Comparison of ENCODE assay signal across 42 mouse cellular contexts in the genomic region with DNA sequence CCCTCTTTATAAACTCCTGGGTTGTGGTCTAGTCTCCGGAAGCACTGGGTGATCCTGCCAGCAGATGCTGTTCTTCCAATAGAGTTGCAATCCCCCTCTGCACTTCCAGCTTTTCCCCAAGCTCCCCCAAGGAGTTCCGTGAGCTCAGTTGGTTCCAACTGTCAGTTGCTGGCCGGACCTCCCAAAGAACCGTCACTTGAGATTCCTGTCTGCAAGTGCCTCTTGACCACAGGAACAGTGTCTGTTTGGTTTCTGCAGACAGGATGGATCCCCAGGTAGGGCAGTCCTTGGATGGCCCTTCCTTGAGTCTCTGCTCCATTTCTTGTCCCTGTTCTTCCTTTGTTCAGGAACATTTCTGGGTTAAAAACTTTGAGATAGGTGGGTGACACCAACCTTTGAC. TPM values are rescaled to one million over a fixed set of nuclear protein-coding genes. Genes with fewer than 3 reads are reported as not detected.
"Had no signal": no experiment of that assay in that cellular context is flagged by ENCODE, and none has a peak within 500 bp of the region (broad histone marks: within the 10 kb centered on the region; RNA-seq: fewer than 3 reads in every experiment).

A gene (minus strand): TSS at position 101 of the 400 bp plus-strand sequence.

- H3K9me3 ChIP-seq: heart, embryonic 10.5 days; heart, embryonic 12.5 days; heart, embryonic 13.5 days; heart, embryonic 15.5 days; hindbrain, embryonic 10.5 days; hindbrain, embryonic 12.5 days; hindbrain, embryonic 13.5 days; hindbrain, embryonic 15.5 days; intestine, embryonic 15.5 days; kidney, embryonic 15.5 days had no signal

- H3K27me3 ChIP-seq: heart, embryonic 12.5 days; heart, embryonic 13.5 days; heart, embryonic 15.5 days; hindbrain, embryonic 12.5 days; hindbrain, embryonic 13.5 days; hindbrain, embryonic 15.5 days; intestine, embryonic 15.5 days; kidney, embryonic 15.5 days had no signal

- H3K4me2 ChIP-seq: heart, embryonic 11.5 days; heart, embryonic 12.5 days; heart, embryonic 13.5 days; heart, embryonic 15.5 days; hindbrain, embryonic 12.5 days; hindbrain, embryonic 13.5 days; hindbrain, embryonic 14.5 days; hindbrain, embryonic 15.5 days; intestine, embryonic 15.5 days; kidney, embryonic 15.5 days had no signal

- H3K27ac ChIP-seq: heart, embryonic 10.5 days; heart, embryonic 13.5 days; heart, embryonic 15.5 days; hindbrain, embryonic 10.5 days; hindbrain, embryonic 12.5 days; hindbrain, embryonic 13.5 days; hindbrain, embryonic 14.5 days; hindbrain, embryonic 15.5 days; hindbrain, postnatal 0 days; intestine, embryonic 15.5 days; kidney, embryonic 15.5 days; kidney, postnatal 0 days; layer of hippocampus, adult 2 months had no signal

- H3K4me1 ChIP-seq: heart, embryonic 10.5 days; heart, embryonic 12.5 days; heart, embryonic 13.5 days; heart, embryonic 15.5 days; hindbrain, embryonic 10.5 days; hindbrain, embryonic 12.5 days; hindbrain, embryonic 13.5 days; hindbrain, embryonic 15.5 days; intestine, embryonic 15.5 days; kidney, embryonic 15.5 days had no signal

- H3K36me3 ChIP-seq: heart, embryonic 10.5 days; heart, embryonic 12.5 days; heart, embryonic 13.5 days; heart, embryonic 15.5 days; hindbrain, embryonic 10.5 days; hindbrain, embryonic 12.5 days; hindbrain, embryonic 13.5 days; hindbrain, embryonic 15.5 days; intestine, embryonic 15.5 days; kidney, embryonic 15.5 days had no signal

- ATAC-seq: hindbrain, embryonic 16.5 days; hindbrain, postnatal 0 days; inflammation-experienced regulatory T-cells, adult 6 months; intestine, embryonic 15.5 days; intestine, postnatal 0 days had no signal

- H3K9ac ChIP-seq: heart, embryonic 12.5 days; heart, embryonic 13.5 days; heart, embryonic 15.5 days; hindbrain, embryonic 12.5 days; hindbrain, embryonic 13.5 days; hindbrain, embryonic 14.5 days; hindbrain, embryonic 15.5 days; intestine, embryonic 15.5 days; kidney, embryonic 15.5 days had no signal

- H3K4me3 ChIP-seq: heart, embryonic 10.5 days; heart, embryonic 12.5 days; heart, embryonic 13.5 days; heart, embryonic 15.5 days; hindbrain, embryonic 10.5 days; hindbrain, embryonic 12.5 days; hindbrain, embryonic 13.5 days; hindbrain, embryonic 15.5 days; intestine, embryonic 15.5 days; kidney, embryonic 15.5 days; layer of hippocampus, adult 2 months had no signal

- DNase-seq: heart, postnatal 10 days; heart, postnatal 14 days; heart, postnatal 36 days; heart, postnatal 4 days; kidney, adult 11 months; kidney, adult 18-20 months; kidney, adult 2 months; kidney, adult 8-10 months; kidney, adult 9 months; kidney, postnatal 10 days; kidney, postnatal 14 days; kidney, postnatal 25 days; kidney, postnatal 36 days; kidney, postnatal 4 days; layer of hippocampus, adult 9-11 months; layer of hippocampus, postnatal 36 days had no signal

RNA-seq across cellular contexts. Expression of the gene that starts here (rescaled TPM):
- polyA plus RNA-seq: heart, embryonic 10.5 days; heart, embryonic 11.5 days; heart, embryonic 12.5 days; heart, embryonic 13.5 days; heart, embryonic 14.5 days; heart, embryonic 15.5 days; heart, embryonic 16.5 days; heart, postnatal 0 days; hindbrain, embryonic 10.5 days; hindbrain, embryonic 11.5 days; hindbrain, embryonic 12.5 days; hindbrain, embryonic 13.5 days; hindbrain, embryonic 14.5 days; hindbrain, embryonic 15.5 days; hindbrain, embryonic 16.5 days; hindbrain, postnatal 0 days; inflammation-experienced regulatory T-cells, adult 6 months; intestine, embryonic 14.5 days; intestine, embryonic 15.5 days; intestine, postnatal 0 days; kidney, adult 2 months; kidney, embryonic 14.5 days; kidney, embryonic 15.5 days; kidney, embryonic 16.5 days; kidney, postnatal 0 days; large intestine, adult 2 months had no signal
